Mouse (Mus musculus) brain, embryonic 14.5 days (tissue): ENCODE data around the gene Snx14. TPM values are rescaled to one million over a fixed set of nuclear protein-coding genes. Genes with fewer than 3 reads are reported as not detected.
A peak's percentile ranks its signal among the peaks of the same experiment; 100 is the strongest.

Source experiments
- DNase-seq: peaks from one replicate; pipeline ENCODE4 v3.0.0-alpha.2; 2011; ENCODE audit warnings: low read depth
- CTCF ChIP-seq: fragments of 200-500 bp; IDR thresholded peaks from 2 replicates; pipeline ENCODE4 v1.5.1; 2012; ENCODE audit warnings: inconsistent platforms, mild to moderate bottlenecking, moderate library complexity, borderline replicate concordance; ENCODE audit not compliant: insufficient read depth, insufficient read length; ENCODE audit errors: extremely low read depth
- POLR2A ChIP-seq: fragments of 200-500 bp; IDR thresholded peaks from 2 replicates; pipeline ENCODE4 v1.6.1; 2012; ENCODE audit warnings: mild to moderate bottlenecking, inconsistent platforms, borderline replicate concordance; ENCODE audit not compliant: poor library complexity, insufficient read depth, insufficient read length, severe bottlenecking; ENCODE audit errors: extremely low read depth
- polyA plus RNA-seq: library from polyadenylated mRNA; depleted of rRNA; stranded (reverse); fragments of >200 nt; gene quantifications from 2 replicates; pipeline ENCODE4 v1.2.3, GENCODE M21; 2012; rRNA removed

Gene Snx14
- polyA plus RNA-seq, 1 experiment = 30.6 TPM

GRCm38 (mm10) chr9:88350317-88350716 is 88.4 kb downstream of the Snx14 start:
- TF ChIP-seq POLR2A = no peak
- no peak for DNase-seq

GRCm38 (mm10) chr9:88348623-88349022 is 90.1 kb downstream of the Snx14 start:
- DNase-seq = no peak
- no peak for TF ChIP-seq POLR2A
- no peak for TF ChIP-seq CTCF

GRCm38 (mm10) chr9:88346857-88347256 is 91.9 kb downstream of the Snx14 start:
- TF ChIP-seq POLR2A (no peak), CTCF (no peak)
- no peak for DNase-seq

GRCm38 (mm10) chr9:88344424-88344823 is 94.3 kb downstream of the Snx14 start:
- DNase-seq = no peak

GRCm38 (mm10) chr9:88342701-88343100 is 96.1 kb downstream of the Snx14 start:
- no peak for TF ChIP-seq CTCF
- no peak for TF ChIP-seq POLR2A
- peak; percentile 9 for DNase-seq

More at GRCm38 (mm10) chr9:88344424-88344823, 94.3 kb downstream of the Snx14 start:
- no peak for TF ChIP-seq POLR2A
- TF ChIP-seq CTCF = no peak

- TF ChIP-seq CTCF = no peak
- no peak for DNase-seq
Measured at GRCm38 (mm10) chr9:88342241-88342640, 96.5 kb downstream of the Snx14 start.

- no peak for DNase-seq
- TF ChIP-seq POLR2A = no peak
- TF ChIP-seq CTCF = no peak
Measured at GRCm38 (mm10) chr9:88340819-88341218, 97.9 kb downstream of the Snx14 start.

GRCm38 (mm10) chr9:88335839-88336238 is 102.9 kb downstream of the Snx14 start:
- no peak for DNase-seq
- TF ChIP-seq POLR2A = no peak
- TF ChIP-seq CTCF = no peak

- peak; percentile 37 for DNase-seq
- TF ChIP-seq POLR2A = no peak
- no peak for TF ChIP-seq CTCF
Measured at GRCm38 (mm10) chr9:88332447-88332846, 106.3 kb downstream of the Snx14 start.

- TF ChIP-seq POLR2A = no peak
- TF ChIP-seq CTCF = no peak
- DNase-seq = no peak
Measured at GRCm38 (mm10) chr9:88330316-88330715, 108.4 kb downstream of the Snx14 start.

GRCm38 (mm10) chr9:88329166-88329748 is 109.5 kb downstream of the Snx14 start:
- no peak for DNase-seq
- TF ChIP-seq POLR2A (no peak), CTCF (no peak)

GRCm38 (mm10) chr9:88328666-88329065 is 110.1 kb downstream of the Snx14 start:
- DNase-seq = no peak
- no peak for TF ChIP-seq CTCF
- no peak for TF ChIP-seq POLR2A

- peak; percentile 81 for DNase-seq
- TF ChIP-seq POLR2A = no peak
- 0 out of 2 replicates have a peak, but pooled peaks have one; percentile 4 for TF ChIP-seq CTCF
Measured at GRCm38 (mm10) chr9:88326930-88327901, 111.5 kb downstream of the Snx14 start, which contains the start of gene Nt5e. Gene Nt5e, plus strand, starts transcription at chr9:88327197.

Other genes starting within 250 kb of the Snx14 start
- 1.7 and 2.5 TPM in 2 replicates for gene Nt5e, start 111.8 kb downstream of the Snx14 start, polyA plus RNA-seq
- gene Gm20537, start 17.7 kb upstream of the Snx14 start, polyA plus RNA-seq = 0.86 and 0.88 TPM in 2 replicates
- gene Syncrip, start 43.6 kb upstream of the Snx14 start, polyA plus RNA-seq = 34.3 and 75.7 TPM in 2 replicates
- 11.0 and 13.9 TPM in 2 replicates for gene Zfp949, start 109.1 kb upstream of the Snx14 start, polyA plus RNA-seq
- 0.05 and 0.51 TPM in 2 replicates for gene Trim43a, start 141.9 kb upstream of the Snx14 start, polyA plus RNA-seq